In the genomic region with DNA sequence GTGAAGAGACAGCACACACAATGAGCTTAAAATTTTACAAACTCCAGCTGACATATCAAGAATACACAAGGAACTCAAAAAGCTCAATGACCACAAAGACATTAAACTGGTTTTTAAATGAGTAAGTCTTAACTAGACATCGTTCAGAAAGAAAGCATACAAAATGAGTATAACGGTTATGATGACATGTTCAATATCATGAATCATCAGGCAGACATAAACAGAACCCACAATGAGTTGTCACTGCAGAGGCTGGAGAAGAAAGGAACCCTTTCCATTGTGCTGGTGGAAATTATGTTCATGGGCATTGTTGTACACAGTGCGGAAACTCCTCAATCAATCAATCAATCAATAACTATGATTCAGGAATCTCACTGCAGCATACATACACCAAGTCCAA, we compare ENCODE assay signal across 17 mouse cellular contexts.
DNase-seq lines count a peak whose midpoint lies in the region.
"Had no signal": no experiment of that assay in that cellular context is flagged by ENCODE, and none has a peak within 500 bp of the region (broad histone marks: within the 10 kb centered on the region; RNA-seq: fewer than 3 reads in every experiment).

No protein-coding gene starts in this region.

- DNase-seq in 3T3-L1 (ENCODE audit: low read depth, low spot score) = peak; percentile 27
- peak; percentile 14 for DNase-seq in CD4-positive helper T cell, adult 2 months (ENCODE audit: low read depth, low spot score)
- peak; percentile 44 for DNase-seq in induced T-regulatory cell, adult 2 months (ENCODE audit: low read depth)
- DNase-seq in right cerebral cortex, postnatal 14 days = no peak
- no peak for DNase-seq in frontal cortex, postnatal 25 days (ENCODE audit: low spot score in 2 of 2)
- no peak for DNase-seq in kidney, adult 11 months
- DNase-seq: adrenal gland, postnatal 10 days; adrenal gland, postnatal 36 days; cerebellum, adult 18-20 months; cerebellum, adult 9-10 months; cerebellum, postnatal 14 days; gastrocnemius, postnatal 10 days; gastrocnemius, postnatal 36 days; heart, adult 2 months; heart, postnatal 14 days; heart, postnatal 4 days; kidney, adult 18-20 months had no signal

Comparison
In these comparisons a context has a peak if more than half of its experiments do, and no peak if none do; other contexts are left out.
1. DNase-seq: peak in 3T3-L1 (single experiment), CD4-positive helper T cell, adult 2 months (single experiment) and induced T-regulatory cell, adult 2 months (single experiment); none in right cerebral cortex, postnatal 14 days (single experiment), frontal cortex, postnatal 25 days (0 of 2) and kidney, adult 11 months (single experiment).